Mouse (Mus musculus) liver, postnatal 0 days (tissue): ENCODE measurements at regions not wholly inside any gene's neighbourhood (a gene's known extent, or its start where the extent isn't known, plus 50 kb on each side); places are given as distances from the start of the nearest gene placed in this dataset.

Experiments used
- ATAC-seq: fragments of 200-750 bp; cut with Nextera tagmentation; 2 replicates; pipeline ENCODE4 v1.8.0; 2017; ENCODE audit warnings: mild to moderate bottlenecking, moderate library complexity
- DNase-seq: peaks from one replicate; pipeline ENCODE4 v3.0.0-alpha.2; 2016
- H3K27ac ChIP-seq: fragments of 300-500 bp; sonication (generic); 2 replicates; pipeline ENCODE4 v1.5.1; 2014; ENCODE audit warnings: antibody characterized with exemption, moderate library complexity, mild to moderate bottlenecking, low read depth
- H3K27me3 ChIP-seq: fragments of 300-500 bp; sonication (generic); 2 replicates; pipeline ENCODE4 v1.6.1; 2014; ENCODE audit warnings: low read length, control low read depth, mixed read lengths; ENCODE audit not compliant: insufficient read depth
- H3K36me3 ChIP-seq: fragments of 300-500 bp; sonication (generic); replicated peaks from 2 replicates; pipeline ENCODE4 v1.6.1; 2014; ENCODE audit warnings: mild to moderate bottlenecking, control low read depth, low read length, moderate library complexity, mixed read lengths; ENCODE audit not compliant: insufficient read depth
- H3K4me1 ChIP-seq: fragments of 300-500 bp; sonication (generic); 2 replicates; pipeline ENCODE4 v1.6.1; 2014; ENCODE audit warnings: antibody characterized with exemption, mild to moderate bottlenecking, control low read depth; ENCODE audit not compliant: insufficient read depth
- H3K4me2 ChIP-seq: fragments of 300-500 bp; sonication (generic); 2 replicates; pipeline ENCODE4 v1.6.1; 2014; ENCODE audit warnings: low read depth, mild to moderate bottlenecking, low read length, moderate library complexity, mixed read lengths
- H3K4me3 ChIP-seq: fragments of 300-500 bp; sonication (generic); 2 replicates; pipeline ENCODE4 v1.5.1; 2014; ENCODE audit warnings: low read depth, low read length
- H3K9ac ChIP-seq: fragments of 300-500 bp; sonication (generic); replicated peaks from 2 replicates; pipeline ENCODE4 v1.6.1; 2014; ENCODE audit warnings: mild to moderate bottlenecking, moderate library complexity
- H3K9me3 ChIP-seq: fragments of 300-500 bp; sonication (generic); 2 replicates; pipeline ENCODE4 v1.6.1; 2016; ENCODE audit warnings: mild to moderate bottlenecking, control low read depth, low read length, mixed read lengths
- CTCF ChIP-seq: sonication (generic); IDR thresholded peaks from 2 replicates; pipeline ENCODE4 v1.5.1; 2016; ENCODE audit warnings: antibody characterized with exemption, low read depth
- EP300 ChIP-seq: IDR thresholded peaks from 2 replicates; pipeline ENCODE4 v1.6.1; 2016; ENCODE audit warnings: antibody characterized with exemption, low read depth, mild to moderate bottlenecking
- WGBS: fragments of 180-500 bp; shearing (Covaris S2); extraction: QIAGEN DNeasy Blood & Tissue Kit; methylation state at CpG from one replicate; pipeline ENCODE4 v1.1.7; 2014; ENCODE audit not compliant: insufficient replicate concordance; 5-methylcytosine and 5-hydroxymethylcytosine counted together

DNA sequence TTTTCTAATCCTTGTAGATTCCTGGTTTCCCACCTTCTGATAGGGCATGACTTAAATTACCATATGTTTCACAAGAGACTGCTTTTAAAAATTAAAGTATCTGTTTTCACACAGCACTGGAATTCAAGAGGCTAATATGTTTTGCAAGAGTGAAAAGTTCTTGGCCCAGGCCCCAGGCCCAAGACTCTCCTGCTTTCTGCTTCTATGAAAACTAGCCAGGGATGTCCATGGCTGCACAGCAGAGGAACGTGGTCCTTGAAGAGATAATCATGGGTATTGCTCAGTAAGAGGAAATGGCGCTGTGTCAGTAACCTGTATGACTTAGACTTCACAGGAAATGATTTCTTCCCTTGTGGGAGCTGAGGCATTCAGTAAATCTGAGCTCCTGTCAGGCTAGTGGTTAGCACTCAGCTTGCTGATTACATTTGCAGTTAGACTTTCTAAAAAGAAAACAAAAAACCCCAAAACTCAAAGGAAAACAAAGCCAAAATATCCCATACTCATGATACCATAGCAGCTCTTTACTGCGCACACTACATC lies 190.6 kb downstream of the Ndfip2 start:
- Histone ChIP-seq H3K4me2 (no peak overlapping the region), H3K9ac (no peak overlapping the region), H3K4me1 (no peaks in the 10 kb centered on the region), H3K4me3 (no peak overlapping the region), H3K27ac (no peak overlapping the region), H3K27me3 (no peaks in the 10 kb centered on the region), H3K36me3 (no peaks in the 10 kb centered on the region), H3K9me3 (no peaks in the 10 kb centered on the region)
- no peak for ATAC-seq
- WGBS, result 48% methylated on average over 3 of the region's 3 CpGs
- TF ChIP-seq EP300 (no peak), CTCF (no peak)
- DNase-seq, result no peak

DNA sequence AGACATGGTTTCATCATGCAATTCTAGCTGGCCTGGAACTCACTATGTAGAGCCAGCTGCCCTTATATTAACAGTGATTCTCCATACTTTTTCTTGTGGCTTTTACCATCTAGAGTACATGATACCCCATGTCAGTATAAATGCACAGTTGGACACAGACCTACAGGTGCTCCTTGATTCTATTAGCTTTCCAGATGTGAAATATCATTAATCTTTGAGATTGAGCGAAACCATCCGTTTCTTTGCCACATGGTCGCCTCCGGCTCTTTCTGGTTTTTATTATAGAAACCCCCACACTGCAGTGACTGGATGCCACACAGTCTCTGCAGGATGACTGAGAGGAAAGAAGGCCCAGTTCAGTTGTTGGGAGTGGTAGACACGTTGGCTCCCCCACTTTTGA lies 188.7 kb downstream of the Ndfip2 start:
- Histone ChIP-seq H3K4me3 (no peak overlapping the region), H3K36me3 (no peaks in the 10 kb centered on the region), H3K9ac (no peak overlapping the region), H3K4me2 (no peak overlapping the region), H3K27ac (no peak overlapping the region), H3K9me3 (no peaks in the 10 kb centered on the region), H3K4me1 (no peaks in the 10 kb centered on the region), H3K27me3 (no peaks in the 10 kb centered on the region)
- no peak for ATAC-seq
- DNase-seq, result no peak
- TF ChIP-seq CTCF (no peak), EP300 (no peak)
- WGBS, result 81% methylated on average over 5 of the region's 5 CpGs

DNA sequence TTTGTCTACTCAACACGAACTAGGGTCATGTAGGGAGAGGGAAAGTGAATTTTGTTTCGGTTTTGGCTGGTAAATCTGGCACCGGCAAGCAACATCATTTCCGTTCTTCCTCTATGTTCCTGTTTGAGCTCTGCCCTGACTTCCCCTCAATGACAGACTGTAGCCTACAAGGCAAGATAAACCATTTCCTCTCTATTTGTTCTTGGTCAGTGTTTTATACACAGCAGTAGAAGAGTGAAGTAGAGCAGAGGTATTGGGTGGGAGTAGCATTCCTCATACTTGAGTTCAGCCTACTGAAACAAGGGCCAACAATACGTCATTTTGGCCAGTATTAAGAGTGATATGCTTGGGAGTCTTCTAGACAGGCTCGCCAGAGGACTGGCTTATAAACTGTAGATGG lies 177.0 kb downstream of the Ndfip2 start:
- TF ChIP-seq CTCF (no peak), EP300 (no peak)
- WGBS, result 36% methylated on average over 6 of the region's 6 CpGs
- no peak overlapping the region for H3K9ac ChIP-seq
- no peaks in the 10 kb centered on the region for H3K9me3 ChIP-seq
- H3K4me2 ChIP-seq, result no peak overlapping the region
- no peaks in the 10 kb centered on the region for H3K27me3 ChIP-seq
- DNase-seq (no peak), ATAC-seq (peak; percentile 36; the same call in 1 of the 2 replicates)
- H3K4me3 ChIP-seq, result no peak overlapping the region
- no peak overlapping the region for H3K27ac ChIP-seq
- H3K36me3 ChIP-seq, result no peaks in the 10 kb centered on the region
- no peaks in the 10 kb centered on the region for H3K4me1 ChIP-seq

DNA sequence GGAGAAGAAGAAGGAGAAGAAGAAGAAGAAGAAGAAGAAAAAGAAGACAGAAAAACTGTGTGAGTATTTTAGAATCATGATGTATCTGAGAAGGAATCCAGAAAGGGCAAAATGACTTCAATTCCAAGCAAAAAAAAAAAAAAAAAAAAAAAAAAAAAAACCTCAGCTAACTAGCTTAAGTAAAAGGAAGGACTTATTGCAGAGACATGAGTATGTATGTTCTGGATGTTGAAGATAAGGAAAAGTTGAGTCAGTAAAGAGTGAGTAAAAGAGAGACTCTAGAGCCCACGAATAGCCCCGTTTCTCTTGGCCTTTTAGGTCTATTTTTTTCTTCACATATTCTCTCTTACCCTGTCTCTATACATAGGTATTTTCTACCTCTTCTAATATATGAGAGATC lies 175.1 kb downstream of the Ndfip2 start:
- H3K36me3 ChIP-seq, result no peaks in the 10 kb centered on the region
- H3K9me3 ChIP-seq, result no peaks in the 10 kb centered on the region
- WGBS, result 58% methylated on average over 2 of the region's 2 CpGs
- no peak overlapping the region for H3K4me2 ChIP-seq
- H3K9ac ChIP-seq, result no peak overlapping the region
- no peak overlapping the region for H3K4me3 ChIP-seq
- no peaks in the 10 kb centered on the region for H3K27me3 ChIP-seq
- ATAC-seq (no peak), DNase-seq (no peak)
- H3K4me1 ChIP-seq, result no peaks in the 10 kb centered on the region
- H3K27ac ChIP-seq, result no peak overlapping the region
- TF ChIP-seq CTCF (no peak), EP300 (no peak)

DNA sequence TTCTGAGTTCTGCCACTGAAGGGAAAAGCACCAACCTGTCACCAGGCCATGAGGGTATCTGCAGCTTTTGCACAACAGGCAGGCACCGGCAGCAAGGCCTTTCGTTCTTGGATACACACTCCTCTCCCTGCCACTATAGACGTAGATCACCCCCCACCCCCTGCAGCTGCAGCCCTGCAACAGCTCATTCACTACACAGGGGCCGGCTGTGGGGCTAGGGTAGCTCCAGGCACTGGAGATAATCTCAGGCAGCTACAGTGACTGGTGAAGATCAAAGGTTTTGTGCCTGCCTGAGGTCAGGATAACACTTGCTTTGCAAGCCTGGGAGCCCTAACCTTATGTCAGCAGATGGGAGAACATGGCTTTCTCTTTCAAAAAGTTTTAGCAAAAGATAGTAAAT lies 174.3 kb downstream of the Ndfip2 start:
- Histone ChIP-seq H3K27ac (no peak overlapping the region), H3K4me1 (no peaks in the 10 kb centered on the region), H3K27me3 (no peaks in the 10 kb centered on the region), H3K4me2 (no peak overlapping the region), H3K9ac (no peak overlapping the region), H3K4me3 (no peak overlapping the region), H3K36me3 (no peaks in the 10 kb centered on the region), H3K9me3 (no peaks in the 10 kb centered on the region)
- WGBS, result 28% methylated on average over 4 of the region's 4 CpGs
- DNase-seq, result no peak
- no peak for ATAC-seq
- TF ChIP-seq CTCF (no peak), EP300 (no peak)

DNA sequence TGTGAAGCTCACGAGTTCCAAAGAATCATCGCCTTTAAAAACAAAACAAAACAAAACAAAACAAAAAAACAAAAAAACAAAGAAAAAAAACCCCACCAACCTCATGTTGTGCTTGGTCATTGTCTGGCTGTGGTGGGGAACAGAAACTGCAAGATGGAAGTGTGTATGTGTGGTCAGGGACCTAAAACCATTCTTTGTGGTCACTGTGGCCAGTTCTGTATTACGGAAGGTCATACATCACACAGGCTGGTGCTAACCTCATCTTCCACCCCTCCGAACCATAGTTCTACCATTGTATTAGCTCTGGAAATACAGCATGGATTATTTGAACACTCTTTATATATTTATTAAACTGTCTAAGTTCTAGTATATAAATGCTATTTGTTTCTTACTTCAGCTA lies 173.2 kb downstream of the Ndfip2 start:
- no peaks in the 10 kb centered on the region for H3K4me1 ChIP-seq
- ATAC-seq (no peak), DNase-seq (no peak)
- H3K4me3 ChIP-seq, result no peak overlapping the region
- no peaks in the 10 kb centered on the region for H3K9me3 ChIP-seq
- no peak overlapping the region for H3K4me2 ChIP-seq
- WGBS, result 70% methylated on average over 4 of the region's 4 CpGs
- TF ChIP-seq EP300, result no peak
- TF ChIP-seq CTCF, result no peak
- no peak overlapping the region for H3K27ac ChIP-seq
- no peaks in the 10 kb centered on the region for H3K27me3 ChIP-seq
- no peak overlapping the region for H3K9ac ChIP-seq
- no peaks in the 10 kb centered on the region for H3K36me3 ChIP-seq
